Mouse (Mus musculus) regulatory T cell (primary cell): Measurements from ENCODE around the gene Rpl27a.

Source experiments
- in situ Hi-C: fragments of 300-600 bp; cut with MboI, MseI; formaldehyde crosslinking; loops from one replicate; pipeline ENCODE4 v1.15.1; 2025; ENCODE audit warnings: high pct_unique_total_duplicates

The Rpl27a gene

GRCm38 (mm10) chr7:109524763-109525162 lies 5.8 kb downstream of the Rpl27a start:
- in situ Hi-C loops = no loop called here

- in situ Hi-C loops = no loop called here
These were observed 7.1 kb downstream of the Rpl27a start for GRCm38 (mm10) chr7:109525740-109526663.

- in situ Hi-C loops = no loop called here
These were observed 8.6 kb downstream of the Rpl27a start for GRCm38 (mm10) chr7:109527536-109527935.

GRCm38 (mm10) chr7:109528356-109528755 lies 9.4 kb downstream of the Rpl27a start:
- in situ Hi-C loops = no loop called here

- in situ Hi-C loops = no loop called here
These were observed 10.8 kb downstream of the Rpl27a start for GRCm38 (mm10) chr7:109529741-109530140.

- in situ Hi-C loops = no loop called here
These were observed 12.6 kb downstream of the Rpl27a start for GRCm38 (mm10) chr7:109531501-109531900.

- in situ Hi-C loops = no loop called here
These were observed 13.7 kb downstream of the Rpl27a start for GRCm38 (mm10) chr7:109532691-109533090.

- in situ Hi-C loops = no loop called here
These were observed 14.2 kb downstream of the Rpl27a start for GRCm38 (mm10) chr7:109533129-109533528.

GRCm38 (mm10) chr7:109533888-109534287 lies 14.9 kb downstream of the Rpl27a start:
- in situ Hi-C loops = no loop called here

- in situ Hi-C loops = no loop called here
These were observed 16.0 kb downstream of the Rpl27a start for GRCm38 (mm10) chr7:109534921-109535320.

- in situ Hi-C loops = no loop called here
These were observed 17.6 kb downstream of the Rpl27a start for GRCm38 (mm10) chr7:109536451-109536946.

- in situ Hi-C loops = no loop called here
These were observed 22.0 kb downstream of the Rpl27a start for GRCm38 (mm10) chr7:109540902-109541301.

GRCm38 (mm10) chr7:109541609-109542363 lies 22.8 kb downstream of the Rpl27a start:
- in situ Hi-C loops = no loop called here

GRCm38 (mm10) chr7:109542364-109542628 lies 23.3 kb downstream of the Rpl27a start:
- in situ Hi-C loops = no loop called here

GRCm38 (mm10) chr7:109544792-109545191 lies 25.8 kb downstream of the Rpl27a start:
- in situ Hi-C loops = no loop called here

- in situ Hi-C loops = no loop called here
These were observed 26.5 kb downstream of the Rpl27a start for GRCm38 (mm10) chr7:109545255-109545993.

- in situ Hi-C loops = no loop called here
These were observed 27.2 kb downstream of the Rpl27a start for GRCm38 (mm10) chr7:109546186-109546585.

GRCm38 (mm10) chr7:109546726-109547125 lies 27.8 kb downstream of the Rpl27a start:
- in situ Hi-C loops = no loop called here

- in situ Hi-C loops = no loop called here
These were observed 40.6 kb downstream of the Rpl27a start for GRCm38 (mm10) chr7:109559536-109559935.

- in situ Hi-C loops = no loop called here
These were observed 42.7 kb downstream of the Rpl27a start for GRCm38 (mm10) chr7:109561466-109562153.

GRCm38 (mm10) chr7:109562154-109562599 lies 43.2 kb downstream of the Rpl27a start:
- in situ Hi-C loops = no loop called here
